Mouse (Mus musculus): ENCODE data around the gene Rerg. TPM values are rescaled to one million over a fixed set of nuclear protein-coding genes. Genes with fewer than 3 reads are reported as not detected.

Rerg gene
- polyA plus RNA-seq, 1 experiment from 2014 or later = 21.1 TPM

- H3K9me3 ChIP-seq = no peaks in the 10 kb centered on the region
- no peak overlapping the region for H3K9ac ChIP-seq
- WGBS = 42% methylated on average over 7 of the region's 7 CpGs
- H3K4me2 ChIP-seq = no peak overlapping the region
- peak overlapping the region; percentile 82 for H3K27ac ChIP-seq
- peaks cover 52% of the 10 kb centered on the region for H3K4me1 ChIP-seq
- H3K27me3 ChIP-seq = no peaks in the 10 kb centered on the region
- no peak overlapping the region for H3K4me3 ChIP-seq
- H3K36me3 ChIP-seq = no peaks in the 10 kb centered on the region
- peak; percentile 35; the same call in 1 of the 2 replicates for ATAC-seq (ENCODE audit: borderline replicate concordance, extremely low read depth, low FRiP score, low TSS enrichment)
Observed at GRCm38 (mm10) chr6:137143818-137144525, 26.3 kb downstream of the Rerg start.

- H3K27ac ChIP-seq = peak overlapping the region; percentile 89
- peak; percentile 80 for ATAC-seq (ENCODE audit: borderline replicate concordance, extremely low read depth, low FRiP score, low TSS enrichment)
- H3K4me3 ChIP-seq = peak overlapping the region; percentile 30
- H3K4me1 ChIP-seq = peaks cover 56% of the 10 kb centered on the region
- no peaks in the 10 kb centered on the region for H3K27me3 ChIP-seq
- H3K9me3 ChIP-seq = no peaks in the 10 kb centered on the region
- under 1% methylated on average over 10 of the region's 11 CpGs for WGBS
- peak overlapping the region; percentile 58 for H3K4me2 ChIP-seq
- H3K36me3 ChIP-seq = no peaks in the 10 kb centered on the region
- no peak overlapping the region for H3K9ac ChIP-seq
Observed at GRCm38 (mm10) chr6:137142796-137143195, 27.5 kb downstream of the Rerg start.

- Histone ChIP-seq H3K4me2 (no peak overlapping the region), H3K4me3 (no peak overlapping the region), H3K9ac (no peak overlapping the region), H3K27me3 (no peaks in the 10 kb centered on the region), H3K4me1 (peaks cover 59% of the 10 kb centered on the region), H3K36me3 (no peaks in the 10 kb centered on the region), H3K9me3 (no peaks in the 10 kb centered on the region), H3K27ac (peak overlapping the region; percentile 89; the same call in 1 of the 2 replicates)
- WGBS = 34% methylated on average over 5 of the region's 5 CpGs
- ATAC-seq (ENCODE audit: borderline replicate concordance, extremely low read depth, low FRiP score, low TSS enrichment) = no peak
Observed at GRCm38 (mm10) chr6:137141247-137141820, 29.0 kb downstream of the Rerg start.

- H3K4me2 ChIP-seq = no peak overlapping the region
- H3K27me3 ChIP-seq = no peaks in the 10 kb centered on the region
- H3K9ac ChIP-seq = no peak overlapping the region
- no peak overlapping the region for H3K27ac ChIP-seq
- no peak overlapping the region for H3K4me3 ChIP-seq
- peaks cover 47% of the 10 kb centered on the region for H3K4me1 ChIP-seq
- WGBS = 60% methylated on average over 8 of the region's 8 CpGs
- no peaks in the 10 kb centered on the region for H3K9me3 ChIP-seq
- ATAC-seq (ENCODE audit: borderline replicate concordance, extremely low read depth, low FRiP score, low TSS enrichment) = no peak
- no peaks in the 10 kb centered on the region for H3K36me3 ChIP-seq
Observed at GRCm38 (mm10) chr6:137138822-137139221, 31.5 kb downstream of the Rerg start.

GRCm38 (mm10) chr6:137138391-137138790 lies 31.9 kb downstream of the Rerg start:
- no peaks in the 10 kb centered on the region for H3K9me3 ChIP-seq
- peaks cover 43% of the 10 kb centered on the region for H3K4me1 ChIP-seq
- no peak overlapping the region for H3K27ac ChIP-seq
- WGBS = 43% methylated on average over 3 of the region's 3 CpGs
- H3K9ac ChIP-seq = no peak overlapping the region
- H3K4me3 ChIP-seq = no peak overlapping the region
- no peaks in the 10 kb centered on the region for H3K36me3 ChIP-seq
- H3K27me3 ChIP-seq = no peaks in the 10 kb centered on the region
- H3K4me2 ChIP-seq = no peak overlapping the region
- ATAC-seq (ENCODE audit: borderline replicate concordance, extremely low read depth, low FRiP score, low TSS enrichment) = no peak

GRCm38 (mm10) chr6:137136401-137136800 lies 33.9 kb downstream of the Rerg start:
- Histone ChIP-seq H3K27ac (no peak overlapping the region), H3K36me3 (no peaks in the 10 kb centered on the region), H3K27me3 (no peaks in the 10 kb centered on the region), H3K4me1 (peaks cover 32% of the 10 kb centered on the region), H3K4me3 (no peak overlapping the region), H3K4me2 (no peak overlapping the region), H3K9me3 (no peaks in the 10 kb centered on the region), H3K9ac (no peak overlapping the region)
- no peak for ATAC-seq (ENCODE audit: borderline replicate concordance, extremely low read depth, low FRiP score, low TSS enrichment)
- WGBS = 69% methylated on average over 4 of the region's 4 CpGs

- H3K9ac ChIP-seq = no peak overlapping the region
- ATAC-seq (ENCODE audit: borderline replicate concordance, extremely low read depth, low FRiP score, low TSS enrichment) = peak; percentile 62; the same call in 1 of the 2 replicates
Observed at GRCm38 (mm10) chr6:137135506-137136391, 34.5 kb downstream of the Rerg start.

GRCm38 (mm10) chr6:137131794-137132193 lies 38.5 kb downstream of the Rerg start:
- Histone ChIP-seq H3K36me3 (no peaks in the 10 kb centered on the region), H3K9me3 (no peaks in the 10 kb centered on the region), H3K9ac (no peak overlapping the region), H3K4me2 (no peak overlapping the region), H3K4me3 (no peak overlapping the region), H3K27me3 (no peaks in the 10 kb centered on the region), H3K27ac (no peak overlapping the region), H3K4me1 (peaks cover 25% of the 10 kb centered on the region)
- no peak for ATAC-seq (ENCODE audit: borderline replicate concordance, extremely low read depth, low FRiP score, low TSS enrichment)
- WGBS = 78% methylated on average over 1 of the region's 1 CpGs

More at GRCm38 (mm10) chr6:137135506-137136391, 34.5 kb downstream of the Rerg start:
- Histone ChIP-seq H3K27ac (no peak overlapping the region), H3K36me3 (no peaks in the 10 kb centered on the region), H3K4me1 (peaks cover 25% of the 10 kb centered on the region), H3K4me2 (no peak overlapping the region), H3K4me3 (no peak overlapping the region), H3K9me3 (no peaks in the 10 kb centered on the region), H3K27me3 (no peaks in the 10 kb centered on the region)
- WGBS = 52% methylated on average over 20 of the region's 20 CpGs

- ATAC-seq (ENCODE audit: borderline replicate concordance, extremely low read depth, low FRiP score, low TSS enrichment) = no peak
- Histone ChIP-seq H3K4me3 (no peak overlapping the region), H3K4me1 (peaks cover 27% of the 10 kb centered on the region), H3K27ac (peak overlapping the region; percentile 35; the same call in 1 of the 2 replicates), H3K36me3 (no peaks in the 10 kb centered on the region), H3K9ac (no peak overlapping the region), H3K9me3 (no peaks in the 10 kb centered on the region), H3K27me3 (no peaks in the 10 kb centered on the region), H3K4me2 (no peak overlapping the region)
- WGBS = 33% methylated on average over 6 of the region's 6 CpGs
Observed at GRCm38 (mm10) chr6:137131349-137131748, 38.9 kb downstream of the Rerg start.

- WGBS = 34% methylated on average over 5 of the region's 5 CpGs
- Histone ChIP-seq H3K4me2 (no peak overlapping the region), H3K4me3 (no peak overlapping the region), H3K36me3 (no peaks in the 10 kb centered on the region), H3K27ac (peak overlapping the region; percentile 59), H3K9me3 (no peaks in the 10 kb centered on the region), H3K27me3 (no peaks in the 10 kb centered on the region), H3K9ac (no peak overlapping the region), H3K4me1 (peaks cover 24% of the 10 kb centered on the region)
- no peak; the same call in 1 of the 2 replicates for ATAC-seq (ENCODE audit: borderline replicate concordance, extremely low read depth, low FRiP score, low TSS enrichment)
Observed at GRCm38 (mm10) chr6:137126861-137127260, 43.4 kb downstream of the Rerg start.

GRCm38 (mm10) chr6:137126224-137126623 lies 44.1 kb downstream of the Rerg start:
- 11% methylated on average over 2 of the region's 2 CpGs for WGBS
- H3K4me1 ChIP-seq = peaks cover 24% of the 10 kb centered on the region
- H3K36me3 ChIP-seq = no peaks in the 10 kb centered on the region
- no peak overlapping the region for H3K4me2 ChIP-seq
- H3K9ac ChIP-seq = no peak overlapping the region
- no peaks in the 10 kb centered on the region for H3K27me3 ChIP-seq
- peak; percentile 92 for ATAC-seq (ENCODE audit: borderline replicate concordance, extremely low read depth, low FRiP score, low TSS enrichment)
- no peaks in the 10 kb centered on the region for H3K9me3 ChIP-seq
- H3K4me3 ChIP-seq = no peak overlapping the region
- peak overlapping the region; percentile 59 for H3K27ac ChIP-seq
